Mouse (Mus musculus): ENCODE measurements around the gene Aif1l.

DNA sequence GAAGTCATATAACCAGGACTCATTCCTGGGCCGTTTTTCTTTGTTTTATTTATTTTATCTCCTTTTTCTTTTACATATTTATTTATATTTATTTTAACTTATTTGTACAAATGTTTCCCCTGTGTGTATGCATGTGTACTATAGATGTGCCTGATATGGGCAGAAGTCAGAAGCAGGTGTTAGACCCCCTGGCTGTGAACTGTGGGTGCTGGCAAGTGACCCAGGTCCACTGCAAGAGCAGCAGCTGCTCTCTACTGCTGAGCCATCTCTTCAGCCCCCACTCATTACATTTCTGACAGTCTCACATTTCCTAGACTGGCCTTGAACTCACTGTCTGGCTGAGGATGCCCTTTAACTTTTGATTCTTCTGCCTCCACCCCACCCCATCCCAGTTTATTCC lies 11.6 kb upstream of the Aif1l start:
- TF ChIP-seq EP300 (IDR thresholded peaks at IDR 0.05; ENCODE audit: low read depth) (no peak), CTCF (IDR thresholded peaks at IDR 0.05; ENCODE audit: low read depth) (no peak)

Measured in heart, postnatal 0 days (tissue).